Mouse (Mus musculus): ENCODE measurements around the gene Tmem235. TPM values are rescaled to one million over a fixed set of nuclear protein-coding genes. Genes with fewer than 3 reads are reported as not detected.

Gene Tmem235
- polyA plus RNA-seq, 1 experiment from 2014 or later: not detected

DNA sequence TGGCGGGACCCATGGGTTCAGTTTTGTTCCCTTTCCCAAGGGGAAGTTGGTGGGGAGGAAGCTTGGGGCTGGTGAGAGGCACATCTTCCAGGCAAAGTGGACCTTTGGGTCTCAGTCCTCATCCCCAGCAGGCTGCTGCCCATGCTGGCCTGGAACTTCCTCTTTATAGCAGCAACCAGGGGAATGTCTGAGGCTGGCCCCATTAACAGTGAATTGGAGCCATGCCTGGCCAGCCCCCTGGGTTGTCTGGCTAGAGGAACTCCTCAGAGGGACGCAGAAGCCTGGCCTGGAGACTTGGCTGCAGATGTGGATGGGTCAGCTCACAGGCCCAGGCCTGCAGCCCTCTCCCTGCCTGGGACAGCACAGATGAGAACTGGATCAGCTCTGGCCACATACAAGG is 4.3 kb downstream of the Tmem235 start:
- no peak for DNase-seq (ENCODE audit: low spot score)

DNA sequence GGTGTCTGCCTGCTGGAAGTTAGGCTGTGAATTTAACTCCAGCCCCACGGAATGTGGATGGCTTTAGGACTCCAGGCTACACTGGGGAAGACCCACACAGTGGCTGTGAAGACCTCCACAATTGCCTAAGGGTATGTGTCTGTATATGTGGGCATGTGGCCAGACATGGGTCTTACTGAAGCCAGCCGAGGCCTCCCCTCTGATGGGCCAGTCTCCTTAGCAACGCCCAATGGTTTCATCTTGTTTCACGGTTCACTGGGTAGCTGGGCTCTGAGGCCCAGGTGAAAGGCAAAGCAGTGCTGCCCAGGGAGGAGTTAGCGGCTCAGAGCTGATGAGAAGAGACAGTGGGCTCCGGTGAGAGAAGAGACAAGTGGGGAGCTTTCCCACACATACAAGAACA is 5.4 kb downstream of the Tmem235 start:
- no peak for DNase-seq (ENCODE audit: low spot score)

- peak; percentile 91 for DNase-seq (ENCODE audit: low spot score)
Observed at GRCm38 (mm10) chr11:117870688-117871365, 10.3 kb downstream of the Tmem235 start.

- peak; percentile 62 for DNase-seq (ENCODE audit: low spot score)
Observed at GRCm38 (mm10) chr11:117871376-117871775, 10.8 kb downstream of the Tmem235 start.

GRCm38 (mm10) chr11:117871911-117872584 is 11.5 kb downstream of the Tmem235 start:
- DNase-seq (ENCODE audit: low spot score): peak; percentile 95

GRCm38 (mm10) chr11:117872861-117873608 is 12.5 kb downstream of the Tmem235 start, which contains the start of gene Tha1:
Tha1 (minus strand) TSS chr11:117873481.
- DNase-seq (ENCODE audit: low spot score): peak; percentile 38

- DNase-seq (ENCODE audit: low spot score): peak; percentile 61
Observed at GRCm38 (mm10) chr11:117874419-117874818, 13.9 kb downstream of the Tmem235 start.

DNA sequence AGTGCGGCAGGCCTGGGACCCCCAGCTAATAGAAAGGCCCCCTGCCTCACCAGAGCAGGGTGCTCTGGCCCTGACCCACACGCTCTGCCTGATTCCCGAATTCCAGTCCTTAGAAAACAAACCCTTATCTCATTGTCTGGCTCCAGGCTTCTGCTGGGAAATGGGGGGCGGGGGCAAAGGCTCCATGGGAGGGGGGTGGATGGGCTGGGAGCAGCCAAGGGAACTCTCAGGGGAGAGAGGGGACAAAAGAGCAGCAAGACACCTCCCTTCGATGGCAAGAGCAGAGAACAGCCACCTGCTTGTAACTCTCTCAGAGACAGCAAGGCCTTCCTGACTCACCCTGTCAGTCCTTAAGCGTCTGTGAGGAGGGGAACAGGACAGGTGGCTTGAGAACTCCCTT is 15.1 kb downstream of the Tmem235 start:
- DNase-seq (ENCODE audit: low spot score): peak; percentile 44

GRCm38 (mm10) chr11:117877917-117878745 is 17.6 kb downstream of the Tmem235 start:
- DNase-seq (ENCODE audit: low spot score): peak; percentile 77

GRCm38 (mm10) chr11:117878892-117879291 is 18.3 kb downstream of the Tmem235 start:
- peak; percentile 34 for DNase-seq (ENCODE audit: low spot score)

GRCm38 (mm10) chr11:117879676-117880075 is 19.1 kb downstream of the Tmem235 start:
- DNase-seq (ENCODE audit: low spot score): no peak

DNA sequence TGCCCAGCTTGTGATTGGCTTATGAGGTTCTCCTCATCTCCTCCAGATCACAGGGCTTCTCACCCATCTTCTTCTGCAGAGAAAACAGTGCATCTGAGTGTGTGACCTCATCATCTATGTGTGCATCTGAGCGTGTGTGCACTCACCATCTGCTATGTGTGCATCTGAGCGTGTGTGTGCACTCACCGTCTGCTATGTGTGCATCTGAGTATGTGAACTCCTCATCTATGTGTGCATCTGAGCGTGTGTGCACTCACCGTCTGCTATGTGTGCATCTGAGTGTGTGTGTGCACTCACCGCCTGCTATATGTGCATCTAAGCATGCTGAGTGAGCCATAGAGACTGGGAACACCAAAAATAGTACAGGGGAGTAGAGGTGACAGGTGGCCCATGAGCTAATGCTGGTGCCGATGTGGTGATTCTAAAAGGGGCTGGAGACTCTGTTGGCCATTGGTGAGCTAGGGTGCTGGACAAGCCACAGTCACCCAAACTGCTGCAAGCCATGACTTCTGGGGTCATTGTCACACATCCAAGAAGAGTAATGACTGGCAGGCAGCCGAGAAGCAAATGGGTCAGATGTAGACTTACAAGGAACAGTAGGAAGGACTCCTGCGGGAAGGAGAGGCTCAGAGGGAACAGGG is 19.9 kb downstream of the Tmem235 start:
- no peak for DNase-seq (ENCODE audit: low spot score)

DNA sequence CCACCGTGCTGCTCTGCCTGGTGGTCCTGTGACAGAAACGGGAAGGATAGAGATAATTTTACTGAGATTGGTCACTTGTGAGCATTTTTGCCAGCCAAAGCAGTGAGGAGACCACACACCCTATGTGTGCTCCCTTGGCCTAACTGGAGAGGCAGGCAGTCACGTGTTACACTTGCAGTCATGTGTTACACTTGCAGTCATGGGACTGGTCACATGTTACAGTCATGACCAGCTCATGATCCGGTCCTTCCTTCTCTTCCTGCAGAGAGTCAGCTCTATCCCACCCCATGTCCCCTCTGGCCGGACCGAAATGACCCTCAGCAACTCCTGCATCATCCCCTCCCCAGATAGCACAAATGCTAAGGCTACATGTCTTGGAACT is 20.4 kb downstream of the Tmem235 start:
- DNase-seq (ENCODE audit: low spot score): no peak

DNA sequence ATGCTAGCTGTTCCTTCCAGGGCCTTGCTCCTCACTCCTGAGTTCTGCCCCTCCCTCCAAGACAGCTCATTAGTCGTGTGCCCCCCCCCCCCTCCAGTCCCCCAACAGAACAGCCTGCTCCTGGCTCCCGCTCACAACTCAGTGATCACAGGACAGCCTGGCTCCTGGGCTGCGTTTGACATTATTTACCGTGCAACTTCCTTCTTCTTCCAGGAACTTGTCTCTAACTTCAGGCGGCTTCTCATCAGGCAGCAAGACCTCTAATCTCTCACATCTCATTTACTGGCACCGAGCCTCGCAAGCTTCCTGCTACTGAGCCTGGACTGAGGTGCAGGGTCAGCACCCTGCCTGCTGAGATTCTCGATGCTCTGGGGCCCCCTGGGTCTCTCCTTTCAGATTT is 21.2 kb downstream of the Tmem235 start:
- no peak for DNase-seq (ENCODE audit: low spot score)

DNA sequence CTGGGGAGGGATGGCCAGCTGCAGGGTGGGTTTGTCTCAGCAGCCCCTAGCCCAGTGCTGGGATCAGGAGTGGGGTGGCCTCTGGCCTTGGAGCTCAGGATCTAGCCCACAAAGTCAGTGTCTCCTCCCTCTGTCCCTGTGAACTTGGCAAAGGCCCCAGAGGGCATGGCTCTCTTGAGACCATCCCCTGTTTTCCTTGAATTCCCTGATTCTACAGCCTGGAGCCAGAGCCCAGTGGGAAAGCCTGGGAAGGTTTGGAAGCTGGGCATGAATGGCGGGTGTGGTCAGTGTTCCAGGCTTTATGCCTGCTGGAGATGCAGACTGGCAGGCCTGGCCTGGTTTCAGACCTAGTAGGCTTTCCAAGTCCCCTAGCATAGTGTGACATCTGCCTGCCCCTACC is 21.7 kb downstream of the Tmem235 start:
- DNase-seq (ENCODE audit: low spot score): no peak

DNA sequence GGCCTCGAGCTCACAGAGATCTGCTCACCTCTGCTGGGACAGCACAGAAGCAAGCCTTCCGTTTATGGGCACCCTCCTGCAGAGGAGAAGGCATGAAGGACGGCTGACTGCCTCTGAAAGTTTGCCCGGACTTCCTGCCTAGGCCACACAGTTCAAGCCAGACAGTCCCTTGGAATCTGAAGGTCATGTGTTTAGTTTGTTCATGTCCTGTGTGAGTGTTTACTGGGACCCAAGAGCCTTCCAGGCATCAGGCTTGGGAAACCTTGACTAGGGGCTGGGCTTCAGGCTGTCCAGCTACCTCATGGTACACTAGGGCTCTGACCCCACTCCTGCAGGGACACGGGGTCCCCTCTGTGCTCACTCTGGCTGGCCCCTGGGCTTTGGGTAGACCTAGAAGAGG is 25.4 kb downstream of the Tmem235 start:
- DNase-seq (ENCODE audit: low spot score): no peak

DNA sequence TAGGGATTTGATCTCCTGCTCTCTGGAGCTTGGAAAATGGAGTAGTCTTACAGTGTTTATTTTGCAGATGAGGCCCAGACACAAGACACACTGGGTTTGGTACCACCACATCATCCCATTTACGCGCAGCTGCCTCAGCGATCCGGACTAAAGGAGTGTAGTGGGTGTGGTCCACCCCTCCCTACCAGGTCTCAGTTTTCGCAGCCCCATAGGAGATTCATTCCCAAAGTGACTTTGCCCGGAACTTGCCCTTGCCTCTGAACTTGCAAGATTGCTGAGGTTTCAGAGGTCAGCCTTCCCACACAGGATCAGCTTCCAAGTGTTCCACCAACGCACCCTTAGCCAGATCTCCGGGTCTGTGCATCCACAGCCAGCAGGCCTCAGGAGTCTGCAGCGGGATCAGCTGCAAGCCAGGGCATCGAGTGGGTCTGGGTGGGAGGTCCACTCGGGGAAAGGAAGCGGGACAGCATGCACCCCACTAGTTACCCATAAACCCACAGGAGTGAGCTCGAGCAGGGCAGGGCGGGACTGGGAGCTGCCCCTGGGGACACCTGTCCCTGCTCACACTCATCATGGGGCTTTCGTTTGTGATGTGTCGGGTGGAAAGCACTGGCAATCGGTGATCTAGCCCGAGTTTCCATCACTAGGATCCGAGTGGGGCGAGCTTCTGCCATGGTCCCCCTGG is 27.8 kb downstream of the Tmem235 start:
- DNase-seq (ENCODE audit: low spot score): no peak

DNA sequence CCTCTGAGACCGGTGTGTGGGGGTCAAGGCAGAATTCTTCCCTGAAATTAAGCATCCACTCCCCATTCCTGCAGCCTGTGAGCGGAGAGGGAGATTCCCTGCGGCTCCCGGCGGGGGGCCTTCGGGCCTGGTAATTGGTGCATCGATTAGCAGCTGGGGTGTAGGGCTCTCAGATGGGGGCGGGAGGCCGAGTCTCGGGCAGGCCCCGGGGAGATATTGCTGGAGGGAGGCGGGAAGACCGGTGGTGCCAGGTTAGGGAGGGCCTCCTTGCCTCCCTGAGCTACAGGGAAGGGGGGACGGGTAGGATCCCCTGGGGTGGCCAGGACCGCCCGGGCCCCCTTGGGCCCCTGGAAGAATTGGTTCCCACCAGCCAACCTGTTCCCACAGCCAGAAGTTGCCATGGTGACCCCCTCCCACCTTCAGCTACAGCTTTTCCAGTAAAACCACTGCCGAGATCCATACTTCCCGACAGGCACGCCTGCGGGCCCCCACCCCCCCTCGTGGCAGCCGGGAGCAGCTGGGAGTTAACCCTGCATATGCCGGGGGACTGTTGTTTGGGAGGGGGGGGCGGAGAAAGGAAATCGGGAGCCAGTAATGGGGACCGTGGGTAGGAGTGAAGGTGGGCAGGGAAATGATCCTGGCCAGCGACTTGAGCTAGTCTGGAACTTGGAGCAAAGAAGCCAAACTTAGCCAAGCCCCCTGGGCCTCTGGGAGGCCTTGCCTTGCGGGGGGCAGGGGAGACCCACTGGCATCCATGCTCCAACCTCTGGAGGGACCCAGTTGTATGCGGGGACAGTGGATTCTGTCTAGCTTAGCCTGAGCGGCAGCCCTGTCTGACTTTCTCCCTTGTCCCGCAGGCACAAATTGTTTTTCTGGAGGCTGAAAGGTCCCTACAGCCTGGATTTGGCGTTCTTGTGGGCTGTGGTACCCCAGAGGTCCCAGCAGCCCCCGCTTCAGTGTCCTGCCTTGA is 28.6 kb downstream of the Tmem235 start:
- no peak for DNase-seq (ENCODE audit: low spot score)

GRCm38 (mm10) chr11:117889887-117890340 is 29.4 kb downstream of the Tmem235 start:
- no peak for DNase-seq (ENCODE audit: low spot score)
